Mouse (Mus musculus) testis, postnatal 10 days (tissue): ENCODE measurements around the gene Olfr1289.

Experiments
- DNase-seq: peaks from one replicate; pipeline ENCODE4 v3.0.0; 2021; ENCODE audit warnings: low spot score

Gene Olfr1289

GRCm38 (mm10) chr2:111480519-111480918 lies at the start of gene Olfr1289:
Olfr1289 (plus strand) TSS chr2:111480819.
- DNase-seq: no peak

GRCm38 (mm10) chr2:111448842-111449241 lies 31.8 kb upstream of the Olfr1289 start, which contains the start of gene Olfr1287:
Olfr1287 (plus strand) TSS chr2:111449142.
- DNase-seq: no peak

GRCm38 (mm10) chr2:111473801-111474200 lies 6.8 kb upstream of the Olfr1289 start, which contains the start of gene Olfr1288:
Olfr1288 (plus strand) TSS chr2:111474101.
- no peak for DNase-seq

DNA sequence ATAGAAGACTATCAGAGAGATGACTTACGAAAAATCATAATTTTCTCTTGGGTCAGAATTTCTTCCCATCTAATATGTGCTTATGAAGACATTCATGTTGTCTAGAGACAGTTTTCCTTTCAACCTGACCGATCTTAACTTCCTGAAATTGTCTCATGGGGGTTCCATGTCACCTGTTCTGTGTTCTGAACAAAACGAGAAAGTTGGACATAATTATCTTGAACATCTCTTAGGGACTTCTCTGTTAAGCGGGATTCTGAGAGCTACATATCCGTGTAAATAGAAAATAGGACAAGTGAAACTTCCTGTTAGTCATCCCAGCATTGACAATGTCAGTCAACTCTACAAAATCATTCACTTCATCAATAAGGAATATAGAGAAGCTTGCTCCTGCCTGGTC lies 13.1 kb downstream of the Olfr1289 start, which contains the start of gene Olfr1290:
Olfr1290 (minus strand) TSS at position 101 of the 400 bp plus-strand sequence.
- no peak for DNase-seq

DNA sequence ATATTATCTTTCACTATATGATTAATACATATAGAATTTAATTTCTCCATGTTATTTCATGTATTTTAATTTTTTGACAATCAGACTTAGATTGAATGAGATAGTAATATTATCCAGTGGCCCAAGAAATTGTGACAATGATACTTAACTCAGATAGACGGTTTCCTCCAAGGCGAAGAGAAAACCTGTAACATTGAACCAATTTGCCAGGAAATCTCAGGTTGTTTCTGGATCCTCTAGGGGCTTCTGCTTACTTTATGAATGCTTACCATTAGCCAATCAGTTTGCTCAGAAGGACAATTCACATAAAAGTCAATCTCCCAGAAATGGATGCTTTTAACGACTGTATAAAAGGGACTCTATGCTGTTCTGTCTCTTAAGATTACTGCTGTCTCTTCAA lies 16.3 kb downstream of the Olfr1289 start, which contains the start of gene Olfr1291-ps1:
Olfr1291-ps1 (plus strand) TSS at position 301 of the 400 bp plus-strand sequence.
- no peak for DNase-seq

GRCm38 (mm10) chr2:111517451-111517850 lies 36.8 kb downstream of the Olfr1289 start:
- no peak for DNase-seq

DNA sequence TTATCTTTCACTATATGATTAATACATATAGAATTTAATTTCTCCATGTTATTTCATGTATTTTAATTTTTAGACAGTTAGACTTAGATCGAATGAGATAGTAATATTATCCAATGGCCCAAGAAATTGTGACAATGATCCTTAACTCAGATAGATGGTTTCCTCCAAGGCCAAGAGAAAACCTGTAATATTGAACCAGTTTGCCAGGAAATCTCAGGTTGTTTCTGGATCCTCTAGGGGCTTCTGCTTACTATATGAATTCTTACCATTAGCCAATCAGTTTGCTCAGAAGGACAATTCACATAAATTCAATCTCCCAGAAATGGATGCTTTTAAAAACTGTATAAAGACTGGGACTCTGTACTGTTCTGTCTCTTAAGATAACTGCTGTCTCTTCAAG lies 44.3 kb downstream of the Olfr1289 start, which contains the start of gene Olfr1293-ps:
Olfr1293-ps (plus strand) TSS at position 301 of the 400 bp plus-strand sequence.
- no peak for DNase-seq
